Mouse (Mus musculus) midbrain, embryonic 15.5 days (tissue): Measurements from ENCODE around the gene Drap1. TPM values are rescaled to one million over a fixed set of nuclear protein-coding genes. Genes with fewer than 3 reads are reported as not detected.
"Not testable (repeated sequence)": the region's sequence is repeated elsewhere in the genome, so short reads cannot be mapped to it uniquely, and the experiment has no call there.

Experiments used
- ATAC-seq: fragments of 200-750 bp; cut with Nextera tagmentation; replicated peaks from 2 replicates; pipeline ENCODE4 v1.8.0; 2017; ENCODE audit warnings: moderate TSS enrichment
- H3K27ac ChIP-seq: fragments of 300-500 bp; sonication (generic); 2 replicates; pipeline ENCODE4 v1.5.1; 2015; ENCODE audit warnings: mild to moderate bottlenecking, inconsistent platforms
- H3K27me3 ChIP-seq: fragments of 300-500 bp; sonication (generic); replicated peaks from 2 replicates; pipeline ENCODE4 v1.6.1; 2015; ENCODE audit warnings: inconsistent platforms
- H3K36me3 ChIP-seq: fragments of 300-500 bp; sonication (generic); replicated peaks from 2 replicates; pipeline ENCODE4 v1.6.1; 2015; ENCODE audit warnings: inconsistent platforms
- H3K4me1 ChIP-seq: fragments of 300-500 bp; sonication (generic); 2 replicates; pipeline ENCODE4 v1.6.1; 2015; ENCODE audit warnings: inconsistent platforms
- H3K4me2 ChIP-seq: fragments of 300-500 bp; sonication (generic); 2 replicates; pipeline ENCODE4 v1.6.1; 2015; ENCODE audit warnings: inconsistent platforms, mild to moderate bottlenecking, moderate library complexity
- H3K4me3 ChIP-seq: fragments of 300-500 bp; sonication (generic); 2 replicates; pipeline ENCODE4 v1.5.1; 2015; ENCODE audit warnings: mild to moderate bottlenecking, inconsistent platforms
- H3K9ac ChIP-seq: fragments of 300-500 bp; sonication (generic); 2 replicates; pipeline ENCODE4 v1.6.1; 2015; ENCODE audit warnings: mild to moderate bottlenecking, inconsistent platforms
- H3K9me3 ChIP-seq: fragments of 300-500 bp; sonication (generic); 2 replicates; pipeline ENCODE4 v1.6.1; 2016; ENCODE audit warnings: inconsistent platforms
- WGBS: fragments of 180-500 bp; shearing (Covaris S2); methylation state at CpG from one replicate; pipeline ENCODE4 v1.1.7; 2015; ENCODE audit warnings: mixed read lengths; 5-methylcytosine and 5-hydroxymethylcytosine counted together
- polyA plus RNA-seq: library from polyadenylated mRNA; unstranded; fragments of >200 nt; fragmentation: Nextera tagmentation; extraction: Ambion mirVana; gene quantifications from 2 replicates; pipeline ENCODE4 v1.2.1, GENCODE M21; 2015

Gene Drap1
- polyA plus RNA-seq, 1 experiment from 2014 or later = 291 TPM

DNA sequence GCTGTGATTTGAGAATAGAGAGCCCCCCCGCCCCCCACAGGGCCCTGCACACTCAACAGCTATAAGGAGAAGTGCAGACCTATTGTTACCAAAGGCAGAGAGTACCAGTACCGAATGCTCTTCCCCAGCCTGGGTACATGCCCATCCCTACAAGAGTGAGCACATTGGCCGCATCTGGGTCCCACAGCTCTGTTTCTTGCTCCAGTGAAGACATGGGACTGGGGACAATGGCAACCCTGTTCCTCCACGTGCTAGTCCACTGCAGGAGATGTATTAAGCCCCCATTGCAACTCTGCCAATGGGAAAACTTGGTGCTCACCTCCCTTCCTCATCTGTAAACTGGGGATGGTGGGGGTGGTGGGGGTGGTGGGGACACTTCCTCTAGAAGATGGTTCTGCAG, 10.9 kb downstream of the Drap1 start:
- Histone ChIP-seq H3K4me3 (no peak overlapping the region), H3K4me2 (no peak overlapping the region), H3K27ac (no peak overlapping the region), H3K9me3 (no peaks in the 10 kb centered on the region), H3K27me3 (no peaks in the 10 kb centered on the region), H3K9ac (no peak overlapping the region), H3K36me3 (no peaks in the 10 kb centered on the region), H3K4me1 (no peaks in the 10 kb centered on the region)
- 70% methylated on average over 4 of the region's 4 CpGs for WGBS
- no peak for ATAC-seq

DNA sequence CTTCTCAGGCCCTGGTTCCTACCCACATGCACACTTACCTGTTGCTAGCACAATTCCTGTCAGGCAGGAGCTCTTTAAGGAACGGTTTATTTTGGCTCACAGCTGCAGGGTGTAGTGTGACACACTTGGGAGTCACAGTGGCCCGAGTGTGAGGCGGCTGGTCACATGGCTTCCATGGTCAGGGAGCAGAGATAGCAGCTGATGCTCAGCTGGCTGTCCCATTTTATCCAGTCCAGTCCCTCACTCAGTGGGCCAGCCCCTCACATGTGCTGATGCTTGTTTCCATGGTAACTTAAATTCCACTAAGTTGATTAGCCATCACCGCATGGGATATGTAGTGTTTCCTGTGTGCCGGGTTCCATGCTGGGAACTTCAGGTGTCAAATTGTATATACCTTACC, 12.8 kb downstream of the Drap1 start:
- peaks cover 13% of the 10 kb centered on the region for H3K4me1 ChIP-seq
- WGBS = 74% methylated on average over 5 of the region's 5 CpGs
- H3K4me3 ChIP-seq = no peak overlapping the region
- H3K9ac ChIP-seq = no peak overlapping the region
- H3K27ac ChIP-seq = no peak overlapping the region
- H3K9me3 ChIP-seq = no peaks in the 10 kb centered on the region
- H3K36me3 ChIP-seq = no peaks in the 10 kb centered on the region
- H3K27me3 ChIP-seq = no peaks in the 10 kb centered on the region
- no peak overlapping the region for H3K4me2 ChIP-seq
- no peak for ATAC-seq

DNA sequence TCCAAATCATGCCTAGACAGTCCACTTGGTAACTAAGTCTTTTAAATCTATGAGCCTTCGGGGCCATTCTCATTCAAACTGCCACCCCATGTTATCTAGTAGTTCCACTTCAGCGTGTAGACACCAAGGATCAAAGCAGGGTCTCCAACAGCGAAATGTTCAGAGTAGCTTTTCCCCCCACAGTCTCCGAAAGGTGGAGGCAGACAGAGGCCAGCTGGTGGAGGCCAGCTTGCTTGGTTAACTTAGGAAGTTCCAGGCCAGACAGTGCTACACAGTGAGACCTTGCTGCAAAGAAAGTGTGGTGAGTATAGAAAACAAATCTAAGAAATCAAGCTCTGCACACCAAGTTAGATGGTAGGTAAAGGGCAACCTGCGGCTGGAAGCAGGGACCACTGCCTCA, 14.1 kb downstream of the Drap1 start:
- Histone ChIP-seq H3K9me3 (no peaks in the 10 kb centered on the region), H3K27me3 (no peaks in the 10 kb centered on the region), H3K36me3 (no peaks in the 10 kb centered on the region), H3K9ac (no peak overlapping the region), H3K4me2 (no peak overlapping the region), H3K4me1 (peaks cover 16% of the 10 kb centered on the region), H3K4me3 (no peak overlapping the region), H3K27ac (no peak overlapping the region)
- WGBS = 88% methylated on average over 5 of the region's 5 CpGs
- no peak for ATAC-seq

DNA sequence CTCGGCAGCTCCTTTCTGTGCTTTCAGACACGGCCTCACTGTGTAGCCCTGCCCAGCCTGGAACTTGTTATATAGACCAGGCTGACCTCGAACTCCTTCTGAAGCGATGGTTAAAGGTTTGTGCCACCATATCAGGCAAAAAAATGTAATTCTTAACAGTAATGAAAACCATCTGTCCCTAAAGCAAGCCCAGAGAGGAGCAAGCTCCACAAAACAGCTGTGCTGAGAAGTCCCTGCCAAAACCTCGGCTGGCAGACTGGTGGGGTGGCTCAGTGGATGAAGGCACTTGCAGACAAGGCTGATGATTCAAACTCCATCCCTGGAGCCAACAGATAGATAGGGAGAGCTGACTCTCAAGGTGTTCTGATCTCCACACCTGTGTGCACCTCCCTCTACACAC, 15.7 kb downstream of the Drap1 start:
- Histone ChIP-seq H3K9ac (no peak overlapping the region), H3K4me3 (no peak overlapping the region), H3K4me1 (peaks cover 17% of the 10 kb centered on the region), H3K9me3 (no peaks in the 10 kb centered on the region), H3K4me2 (no peak overlapping the region), H3K27me3 (no peaks in the 10 kb centered on the region), H3K36me3 (no peaks in the 10 kb centered on the region), H3K27ac (no peak overlapping the region)
- no peak for ATAC-seq
- WGBS = 79% methylated on average over 5 of the region's 5 CpGs

DNA sequence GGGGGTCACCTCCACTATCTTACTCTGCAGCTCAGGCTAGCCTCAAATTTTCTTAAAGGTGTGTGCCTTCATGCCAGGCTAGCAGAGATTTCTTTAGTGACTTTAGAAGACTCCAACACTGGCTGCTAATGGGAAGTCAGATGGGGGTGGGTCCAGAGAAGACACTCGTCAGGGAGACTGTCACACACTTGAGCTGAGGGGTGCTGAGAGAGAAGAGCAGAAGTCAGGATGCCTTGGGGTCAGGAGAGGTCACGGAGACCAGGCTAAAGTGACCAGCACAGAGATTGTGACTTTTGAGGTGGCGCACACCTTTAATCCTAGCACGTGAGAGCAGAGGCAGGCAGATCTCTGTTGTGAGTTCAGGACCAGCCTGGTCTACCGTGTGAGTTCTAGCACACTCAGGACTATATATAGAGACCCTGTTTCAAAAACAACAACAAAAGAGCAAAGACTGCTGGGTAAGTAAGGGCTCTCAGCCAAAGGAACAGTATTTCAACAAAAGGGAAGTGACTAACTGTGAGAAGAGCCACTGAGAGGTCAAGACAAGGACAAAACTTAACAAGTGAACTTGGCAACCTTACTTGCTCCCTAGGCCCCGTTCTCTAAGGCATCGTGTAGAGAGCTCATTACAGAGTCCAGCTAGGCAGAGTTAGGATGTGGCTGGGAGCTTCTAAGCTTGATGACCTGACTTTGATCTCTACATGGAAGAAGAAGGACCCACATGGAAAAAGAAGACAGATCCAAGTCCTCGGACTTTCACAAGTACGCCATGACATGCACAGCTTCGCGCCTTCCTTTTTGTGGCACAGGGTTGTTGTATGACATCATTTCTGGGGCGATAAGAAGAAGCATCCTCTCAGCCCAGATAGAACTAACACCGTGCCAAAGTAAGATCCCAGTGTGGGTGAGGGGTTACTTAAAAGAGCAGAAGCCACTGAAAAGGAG, 16.4 kb downstream of the Drap1 start:
- no peak for ATAC-seq
- peaks cover 17% of the 10 kb centered on the region for H3K4me1 ChIP-seq
- no peaks in the 10 kb centered on the region for H3K27me3 ChIP-seq
- H3K36me3 ChIP-seq = no peaks in the 10 kb centered on the region
- no peak overlapping the region for H3K27ac ChIP-seq
- H3K4me3 ChIP-seq = no peak overlapping the region
- H3K9me3 ChIP-seq = no peaks in the 10 kb centered on the region
- H3K9ac ChIP-seq = no peak overlapping the region
- H3K4me2 ChIP-seq = peak overlapping the region; percentile 82; the same call in 1 of the 2 replicates
- WGBS = 88% methylated on average over 13 of the region's 13 CpGs

DNA sequence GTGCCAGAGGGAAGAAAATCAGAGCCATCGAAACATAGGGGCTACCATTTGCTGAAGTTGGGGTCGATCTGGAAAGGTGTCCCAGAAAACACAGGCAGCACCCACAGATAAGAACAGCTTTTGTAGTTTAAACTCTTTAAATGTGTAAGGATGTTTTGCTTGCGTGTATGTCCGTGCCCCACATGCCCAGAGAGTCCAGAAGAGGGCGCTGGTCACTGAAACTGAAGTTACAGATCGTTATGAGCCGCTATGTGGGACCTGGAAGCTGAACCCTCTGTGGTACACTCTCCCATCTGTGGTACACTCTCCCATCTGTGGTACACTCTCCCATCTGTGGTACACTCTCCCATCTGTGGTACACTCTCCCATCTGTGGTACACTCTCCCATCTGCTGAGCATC, 17.6 kb downstream of the Drap1 start:
- Histone ChIP-seq H3K36me3 (no peaks in the 10 kb centered on the region), H3K4me2 (peak overlapping the region; percentile 82), H3K27me3 (no peaks in the 10 kb centered on the region), H3K9ac (peak overlapping the region; percentile 75), H3K4me1 (peaks cover 17% of the 10 kb centered on the region), H3K4me3 (peak overlapping the region; percentile 66), H3K9me3 (no peaks in the 10 kb centered on the region), H3K27ac (peak overlapping the region; percentile 88)
- WGBS = 21% methylated on average over 7 of the region's 7 CpGs
- peak; percentile 72 for ATAC-seq

DNA sequence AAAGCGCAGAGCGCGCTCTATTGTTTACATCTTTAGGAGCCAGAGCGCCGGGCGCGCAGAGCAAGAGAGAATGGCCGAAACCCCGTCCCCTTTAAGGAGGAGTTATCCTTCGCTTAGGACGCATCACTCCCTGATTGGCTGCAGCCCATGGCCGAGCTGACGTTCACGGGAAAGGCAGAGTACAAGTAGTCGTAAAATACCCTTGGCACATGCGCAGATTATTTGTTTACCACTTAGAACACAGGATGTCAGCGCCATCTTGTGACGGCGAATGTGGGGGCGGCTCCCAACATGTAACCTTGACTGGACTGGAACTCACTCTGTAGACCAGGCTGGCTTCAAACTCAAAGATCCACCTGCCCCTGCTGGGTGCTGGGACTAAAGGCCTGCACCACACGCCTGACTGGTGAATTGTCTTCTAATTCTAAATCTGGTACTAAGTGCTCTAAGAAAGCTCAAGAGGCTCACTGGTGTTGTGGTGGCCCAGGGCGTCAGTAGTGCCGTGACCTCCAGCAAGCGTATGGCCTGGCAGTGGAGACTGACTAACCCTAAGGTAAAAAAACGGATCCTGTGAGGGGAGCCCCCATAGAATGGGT, 18.1 kb downstream of the Drap1 start:
- not testable (repeated sequence) for H3K27me3 ChIP-seq, H3K9me3 ChIP-seq, H3K36me3 ChIP-seq
- peak overlapping the region; percentile 66 for H3K4me3 ChIP-seq
- H3K27ac ChIP-seq = peak overlapping the region; percentile 88
- peak overlapping the region; percentile 75 for H3K9ac ChIP-seq
- H3K4me2 ChIP-seq = peak overlapping the region; percentile 82
- peaks cover 17% of the 10 kb centered on the region for H3K4me1 ChIP-seq
- ATAC-seq = peak; percentile 92
- WGBS = 21% methylated on average over 25 of the region's 25 CpGs

DNA sequence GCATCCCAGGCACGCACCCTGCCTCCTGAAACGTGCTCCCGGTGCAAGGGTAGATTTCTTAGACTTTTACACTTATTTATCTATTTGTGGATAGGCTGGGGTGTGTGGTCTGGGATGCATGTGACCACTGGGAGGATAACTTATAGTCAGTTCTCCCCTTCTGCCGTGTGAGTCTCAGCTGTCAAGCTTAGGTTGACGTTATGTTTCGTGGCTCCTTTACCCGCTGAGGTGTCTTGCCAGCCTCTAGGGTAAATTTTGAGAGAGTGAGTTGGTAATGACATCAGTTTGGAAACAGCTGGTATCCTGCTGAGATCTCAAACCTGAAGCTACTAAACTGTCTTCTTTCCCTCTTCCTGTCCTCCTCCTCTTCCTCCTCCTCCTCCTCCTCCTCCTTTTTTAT, 18.9 kb downstream of the Drap1 start:
- Histone ChIP-seq H3K4me2 (peak overlapping the region; percentile 56), H3K9me3 (no peaks in the 10 kb centered on the region), H3K27me3 (no peaks in the 10 kb centered on the region), H3K4me1 (peaks cover 17% of the 10 kb centered on the region), H3K9ac (peak overlapping the region; percentile 21; the same call in 1 of the 2 replicates), H3K27ac (peak overlapping the region; percentile 62), H3K36me3 (no peaks in the 10 kb centered on the region), H3K4me3 (peak overlapping the region; percentile 38)
- WGBS = 21% methylated on average over 7 of the region's 7 CpGs
- ATAC-seq = no peak

DNA sequence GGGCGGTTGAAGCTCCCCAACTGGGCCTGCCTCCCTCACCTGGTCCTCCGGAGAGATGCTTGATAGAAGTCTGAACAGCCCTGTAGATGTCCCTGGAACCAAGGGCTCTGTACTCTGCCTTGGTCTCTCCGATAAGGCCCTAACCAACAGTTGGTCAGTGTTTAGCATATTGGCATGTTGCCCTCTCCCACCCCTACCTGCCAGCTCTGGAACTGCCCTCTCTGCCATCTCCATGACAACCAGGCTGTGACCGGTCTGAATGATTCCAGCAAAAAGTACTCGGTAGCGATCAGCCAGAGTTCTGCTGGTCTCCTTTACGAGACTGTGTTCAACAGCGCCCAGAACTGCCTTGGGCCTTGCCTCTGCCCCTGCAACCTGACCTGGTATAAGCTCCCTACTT, 22.5 kb downstream of the Drap1 start, which contains the start of gene Tsga10ip:
TSS of gene Tsga10ip (minus strand) at position 234 of the 400 bp plus-strand sequence.
- ATAC-seq = no peak
- no peaks in the 10 kb centered on the region for H3K27me3 ChIP-seq
- H3K4me3 ChIP-seq = no peak within 1 kb of the TSS
- WGBS = 71% methylated on average over 8 of the region's 8 CpGs
- H3K4me2 ChIP-seq = no peak within 1 kb of the TSS
- H3K4me1 ChIP-seq = peaks cover 6% of the 10 kb centered on the region
- H3K9ac ChIP-seq = no peak within 1 kb of the TSS
- H3K36me3 ChIP-seq = no peaks in the 10 kb centered on the region
- H3K27ac ChIP-seq = no peak within 1 kb of the TSS
- H3K9me3 ChIP-seq = no peaks in the 10 kb centered on the region

DNA sequence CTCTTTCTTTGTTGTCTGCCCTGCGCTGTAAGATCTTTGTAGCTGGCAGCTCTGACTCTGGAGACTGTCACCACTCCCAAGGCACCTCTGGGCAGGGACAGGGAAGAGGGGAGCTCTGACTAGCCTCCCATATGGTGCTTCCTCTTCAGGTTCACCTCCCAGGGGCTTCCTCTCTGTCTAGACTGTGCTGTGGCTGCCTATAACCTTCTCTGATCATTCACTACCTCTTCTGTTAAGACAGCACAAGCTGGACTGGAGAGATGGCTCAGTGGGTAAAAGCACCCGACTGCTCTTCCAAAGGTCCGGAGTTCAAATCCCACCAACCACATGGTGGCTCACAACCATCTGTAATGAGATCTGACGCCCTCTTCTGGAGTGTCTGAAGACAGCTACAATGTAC, 23.7 kb downstream of the Drap1 start:
- H3K4me1 ChIP-seq, H3K27ac ChIP-seq, H3K36me3 ChIP-seq, H3K9ac ChIP-seq, H3K9me3 ChIP-seq, ATAC-seq, H3K27me3 ChIP-seq, H3K4me2 ChIP-seq, H3K4me3 ChIP-seq: not testable (repeated sequence)
- WGBS = 64% methylated on average over 4 of the region's 4 CpGs

DNA sequence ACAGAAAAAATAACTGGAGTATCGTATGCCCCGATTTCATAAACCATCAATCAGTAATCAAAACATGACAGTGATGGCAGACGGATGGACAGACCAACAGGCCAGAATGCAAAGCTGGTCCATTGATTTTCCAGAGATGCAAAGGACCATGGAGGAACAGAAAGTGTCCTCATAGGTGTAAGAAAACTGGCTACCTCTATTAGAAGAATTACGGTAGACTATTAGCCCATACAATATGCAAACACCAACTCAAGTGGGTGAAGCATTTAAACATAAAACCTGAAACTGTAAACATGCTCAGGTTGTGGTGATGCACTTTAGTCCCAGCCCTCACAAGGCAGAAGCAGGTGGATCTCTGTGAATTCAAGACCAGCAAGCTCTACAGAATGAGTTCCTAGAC, 29.4 kb downstream of the Drap1 start:
- Histone ChIP-seq H3K9me3 (no peaks in the 10 kb centered on the region), H3K4me2 (no peak overlapping the region), H3K4me1 (peaks cover 3% of the 10 kb centered on the region; the same call in 1 of the 2 replicates), H3K27me3 (no peaks in the 10 kb centered on the region), H3K27ac (no peak overlapping the region), H3K9ac (no peak overlapping the region), H3K4me3 (no peak overlapping the region), H3K36me3 (no peaks in the 10 kb centered on the region)
- 72% methylated on average over 4 of the region's 4 CpGs for WGBS
- no peak for ATAC-seq

DNA sequence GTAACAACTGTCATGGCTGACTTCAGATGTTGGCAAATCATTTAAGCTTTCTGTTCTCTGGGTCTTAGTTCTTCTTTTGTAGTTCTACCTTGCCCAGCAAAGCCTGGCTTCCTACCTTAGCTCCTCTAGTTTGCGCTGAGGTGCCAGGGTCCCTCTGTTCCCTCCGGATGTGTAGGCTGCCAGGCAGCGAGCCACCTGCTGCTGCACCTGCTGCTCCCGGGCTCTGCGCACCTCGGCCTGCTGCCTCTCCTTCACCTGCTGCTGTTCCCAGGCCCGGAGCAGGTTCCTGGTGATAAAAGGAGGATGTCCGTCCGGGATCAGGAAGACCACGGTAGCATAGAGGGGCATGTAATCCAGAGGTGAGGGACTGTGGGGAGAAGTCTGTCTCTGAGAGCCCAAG, 30.6 kb downstream of the Drap1 start:
- Histone ChIP-seq H3K36me3 (no peaks in the 10 kb centered on the region), H3K4me2 (no peak overlapping the region), H3K27me3 (no peaks in the 10 kb centered on the region), H3K4me1 (peaks cover 15% of the 10 kb centered on the region), H3K4me3 (no peak overlapping the region), H3K27ac (no peak overlapping the region), H3K9ac (no peak overlapping the region), H3K9me3 (no peaks in the 10 kb centered on the region)
- no peak for ATAC-seq
- WGBS = 57% methylated on average over 10 of the region's 10 CpGs
